Mouse (Mus musculus): ENCODE data around the gene Mipep.

GRCm38 (mm10) chr14:60882681-60883080 lies 98.3 kb downstream of the Mipep start:
- TF ChIP-seq CTCF (IDR thresholded peaks at IDR 0.05; ENCODE audit: extremely low read depth, insufficient read depth, insufficient read length, insufficient replicate concordance): no peak
- no peak for TF ChIP-seq POLR2A (IDR thresholded peaks at IDR 0.05; ENCODE audit: low read depth, low read length)
